Mouse (Mus musculus) midbrain, embryonic 14.5 days (tissue): ENCODE measurements around the gene Snrpc. TPM values are rescaled to one million over a fixed set of nuclear protein-coding genes. Genes with fewer than 3 reads are reported as not detected.
A peak's percentile ranks its signal among the peaks of the same experiment; 100 is the strongest.

Experiments used
- ATAC-seq: fragments of 200-750 bp; cut with Nextera tagmentation; 2 replicates; pipeline ENCODE4 v1.8.0; 2017; ENCODE audit warnings: moderate number of reproducible peaks, moderate library complexity; ENCODE audit not compliant: low FRiP score, low TSS enrichment
- DNase-seq: peaks from one replicate; pipeline ENCODE4 v3.0.0-alpha.2; 2015
- H3K27ac ChIP-seq: fragments of 300-500 bp; sonication (generic); replicated peaks from 2 replicates; pipeline ENCODE4 v1.5.1; 2014; ENCODE audit warnings: mild to moderate bottlenecking, low read depth, low read length, moderate library complexity
- H3K27me3 ChIP-seq: fragments of 300-500 bp; sonication (generic); 2 replicates; pipeline ENCODE4 v1.6.1; 2014; ENCODE audit warnings: low read length, control low read depth, mixed read lengths; ENCODE audit not compliant: control insufficient read depth, insufficient read depth
- H3K36me3 ChIP-seq: fragments of 300-500 bp; sonication (generic); 2 replicates; pipeline ENCODE4 v1.6.1; 2014; ENCODE audit warnings: low read length, control low read depth; ENCODE audit not compliant: control insufficient read depth, insufficient read depth
- H3K4me1 ChIP-seq: fragments of 300-500 bp; sonication (generic); 2 replicates; pipeline ENCODE4 v1.6.1; 2014; ENCODE audit warnings: mild to moderate bottlenecking, antibody characterized with exemption, low read length, control low read depth; ENCODE audit not compliant: control insufficient read depth, insufficient read depth
- H3K4me2 ChIP-seq: fragments of 300-500 bp; sonication (generic); 2 replicates; pipeline ENCODE4 v1.6.1; 2014; ENCODE audit warnings: mild to moderate bottlenecking, low read length, moderate library complexity
- H3K4me3 ChIP-seq: fragments of 300-500 bp; sonication (generic); replicated peaks from 2 replicates; pipeline ENCODE4 v1.5.1; 2014; ENCODE audit warnings: low read depth, low read length
- H3K9ac ChIP-seq: fragments of 300-500 bp; sonication (generic); replicated peaks from 2 replicates; pipeline ENCODE4 v1.6.1; 2014; ENCODE audit warnings: mild to moderate bottlenecking, low read length, moderate library complexity
- H3K9me3 ChIP-seq: fragments of 300-500 bp; sonication (generic); 2 replicates; pipeline ENCODE4 v1.6.1; 2016; ENCODE audit warnings: low read length, control low read depth, mixed read lengths; ENCODE audit not compliant: control insufficient read depth
- WGBS: fragments of 180-500 bp; shearing (Covaris S2); extraction: QIAGEN DNeasy Blood & Tissue Kit; methylation state at CpG from one replicate; pipeline ENCODE4 v1.1.7; 2014; 5-methylcytosine and 5-hydroxymethylcytosine counted together
- polyA plus RNA-seq: library from polyadenylated mRNA; unstranded; fragments of >200 nt; fragmentation: Nextera tagmentation; extraction: Ambion mirVana; gene quantifications from 2 replicates; pipeline ENCODE4 v1.2.1, GENCODE M21; 2014

The Snrpc gene
- polyA plus RNA-seq, 1 experiment from 2014 or later = 240 TPM

GRCm38 (mm10) chr17:27824941-27825340 is 13.0 kb upstream of the Snrpc start:
- WGBS = 76% methylated on average over 1 of the region's 1 CpGs
- no peak overlapping the region for H3K9ac ChIP-seq
- DNase-seq (no peak), ATAC-seq (no peak)
- no peak overlapping the region for H3K27ac ChIP-seq
- no peaks in the 10 kb centered on the region for H3K9me3 ChIP-seq
- no peak overlapping the region for H3K4me3 ChIP-seq
- no peaks in the 10 kb centered on the region for H3K36me3 ChIP-seq
- no peaks in the 10 kb centered on the region for H3K27me3 ChIP-seq
- H3K4me1 ChIP-seq = peaks cover 6% of the 10 kb centered on the region; the same call in 1 of the 2 replicates
- no peak overlapping the region for H3K4me2 ChIP-seq

GRCm38 (mm10) chr17:27825539-27825938 is 12.4 kb upstream of the Snrpc start:
- H3K4me2 ChIP-seq = peak overlapping the region; percentile 41; the same call in 1 of the 2 replicates

GRCm38 (mm10) chr17:27825984-27826905 is 11.7 kb upstream of the Snrpc start:
- WGBS = 4% methylated on average over 22 of the region's 22 CpGs
- H3K4me1 ChIP-seq = peaks cover 2% of the 10 kb centered on the region; the same call in 1 of the 2 replicates
- H3K36me3 ChIP-seq = no peaks in the 10 kb centered on the region
- ATAC-seq = no peak
- peak overlapping the region; percentile 13; the same call in 1 of the 2 replicates for H3K9ac ChIP-seq
- no peaks in the 10 kb centered on the region for H3K9me3 ChIP-seq
- no peak overlapping the region for H3K27ac ChIP-seq
- H3K4me2 ChIP-seq = peak overlapping the region; percentile 41
- peak overlapping the region; percentile 7; the same call in 1 of the 2 replicates for H3K4me3 ChIP-seq
- no peaks in the 10 kb centered on the region for H3K27me3 ChIP-seq
- DNase-seq = peak; percentile 50

More at GRCm38 (mm10) chr17:27825539-27825938, 12.4 kb upstream of the Snrpc start:
- Histone ChIP-seq H3K27me3 (no peaks in the 10 kb centered on the region), H3K36me3 (no peaks in the 10 kb centered on the region), H3K4me3 (no peak overlapping the region), H3K9ac (no peak overlapping the region), H3K4me1 (peaks cover 6% of the 10 kb centered on the region; the same call in 1 of the 2 replicates), H3K9me3 (no peaks in the 10 kb centered on the region), H3K27ac (no peak overlapping the region)
- 41% methylated on average over 3 of the region's 3 CpGs for WGBS
- ATAC-seq (no peak), DNase-seq (no peak)

GRCm38 (mm10) chr17:27826908-27827383 is 11.0 kb upstream of the Snrpc start:
- Histone ChIP-seq H3K27me3 (no peaks in the 10 kb centered on the region), H3K27ac (no peak overlapping the region), H3K4me1 (no peaks in the 10 kb centered on the region), H3K4me2 (peak overlapping the region; percentile 41), H3K9ac (no peak overlapping the region), H3K36me3 (no peaks in the 10 kb centered on the region), H3K4me3 (peak overlapping the region; percentile 7; the same call in 1 of the 2 replicates), H3K9me3 (no peaks in the 10 kb centered on the region)
- ATAC-seq (no peak), DNase-seq (peak; percentile 18)
- under 1% methylated on average over 9 of the region's 9 CpGs for WGBS

GRCm38 (mm10) chr17:27827511-27827910 is 10.4 kb upstream of the Snrpc start:
- H3K4me3 ChIP-seq = no peak overlapping the region
- H3K27ac ChIP-seq = no peak overlapping the region
- WGBS = 10% methylated on average over 6 of the region's 6 CpGs
- H3K27me3 ChIP-seq = no peaks in the 10 kb centered on the region
- no peaks in the 10 kb centered on the region for H3K4me1 ChIP-seq
- H3K9ac ChIP-seq = no peak overlapping the region
- peak; percentile 4 for DNase-seq
- no peak for ATAC-seq
- H3K9me3 ChIP-seq = no peaks in the 10 kb centered on the region
- no peaks in the 10 kb centered on the region for H3K36me3 ChIP-seq
- peak overlapping the region; percentile 6; the same call in 1 of the 2 replicates for H3K4me2 ChIP-seq

- H3K27ac ChIP-seq = no peak overlapping the region
- H3K9ac ChIP-seq = no peak overlapping the region
- no peaks in the 10 kb centered on the region for H3K36me3 ChIP-seq
- H3K4me1 ChIP-seq = no peaks in the 10 kb centered on the region
- 53% methylated on average over 7 of the region's 7 CpGs for WGBS
- no peak for DNase-seq
- no peaks in the 10 kb centered on the region for H3K27me3 ChIP-seq
- no peak overlapping the region for H3K4me3 ChIP-seq
- no peaks in the 10 kb centered on the region for H3K9me3 ChIP-seq
- no peak overlapping the region for H3K4me2 ChIP-seq
- no peak for ATAC-seq
These were observed 7.5 kb upstream of the Snrpc start for GRCm38 (mm10) chr17:27830411-27830810.

- peak; percentile 97 for ATAC-seq
These were observed 1.7 kb downstream of the Snrpc start for GRCm38 (mm10) chr17:27839469-27840252.

GRCm38 (mm10) chr17:27848351-27848750 is 10.4 kb downstream of the Snrpc start:
- Histone ChIP-seq H3K4me3 (no peak overlapping the region), H3K9ac (no peak overlapping the region), H3K4me2 (no peak overlapping the region), H3K36me3 (peaks cover 93% of the 10 kb centered on the region), H3K4me1 (no peaks in the 10 kb centered on the region), H3K27ac (no peak overlapping the region), H3K9me3 (no peaks in the 10 kb centered on the region), H3K27me3 (no peaks in the 10 kb centered on the region)
- ATAC-seq (no peak), DNase-seq (no peak)
- WGBS = 91% methylated on average over 1 of the region's 1 CpGs

More at GRCm38 (mm10) chr17:27839469-27840252, 1.7 kb downstream of the Snrpc start:
- peak; percentile 98 for DNase-seq
- Histone ChIP-seq H3K9me3 (no peaks in the 10 kb centered on the region), H3K27me3 (no peaks in the 10 kb centered on the region), H3K27ac (peak overlapping the region; percentile 71), H3K4me2 (peak overlapping the region; percentile 76), H3K4me1 (peaks cover 5% of the 10 kb centered on the region; the same call in 1 of the 2 replicates), H3K36me3 (peaks cover 27% of the 10 kb centered on the region), H3K4me3 (peak overlapping the region; percentile 73), H3K9ac (peak overlapping the region; percentile 72)
- 2% methylated on average over 35 of the region's 35 CpGs for WGBS
